Comparison of ENCODE assay signal across 7 mouse cellular contexts in genomic region chr3:55373689-55374088, GRCm38 (mm10).
A peak's percentile ranks its signal among the peaks of the same experiment; 100 is the strongest.
DNase-seq lines count a peak whose midpoint lies in the region; ATAC-seq lines count a peak whose summit lies in the region.

No protein-coding gene starts in this region.

- WGBS in hindbrain, embryonic 16.5 days, result under 1% methylated on average over 11 of the region's 11 CpGs

- peak overlapping the region; percentile 88 for H3K27ac ChIP-seq in hindbrain, embryonic 16.5 days (ENCODE audit: low read depth, low read length)

- peak overlapping the region; percentile 60 for H3K4me2 ChIP-seq in hindbrain, embryonic 16.5 days (ENCODE audit: low read length)

- peak overlapping the region; percentile 55; the same call in 1 of the 2 replicates for H3K9ac ChIP-seq in hindbrain, embryonic 16.5 days (ENCODE audit: low read depth, low read length)

- H3K27me3 ChIP-seq in hindbrain, embryonic 16.5 days (replicated peaks; ENCODE audit: control insufficient read depth, insufficient read depth, low read length), result no peaks in the 10 kb centered on the region

- peak overlapping the region; percentile 38 for H3K4me3 ChIP-seq in hindbrain, embryonic 16.5 days (ENCODE audit: low read length)

- H3K36me3 ChIP-seq in hindbrain, embryonic 16.5 days (ENCODE audit: control insufficient read depth, insufficient read depth, low read length), result no peaks in the 10 kb centered on the region

- H3K9me3 ChIP-seq in hindbrain, embryonic 16.5 days (ENCODE audit: control insufficient read depth, low read length), result no peaks in the 10 kb centered on the region

- DNase-seq in T-cell, adult 2 months (ENCODE audit: low spot score), result peak; percentile 1
- DNase-seq in cerebellum, adult 18-20 months, result peak; percentile 74 to 75
- peak; percentile 85 for DNase-seq in forelimb bud, embryonic 11.5 days (ENCODE audit: low read depth, low spot score)
- peak; percentile 62 to 72 for DNase-seq in left cerebral cortex, adult 18-20 months (ENCODE audit: low spot score in 2 of 2)
- peak; percentile 22 for DNase-seq in lung, postnatal 25 days (ENCODE audit: low spot score)
- DNase-seq in right cerebral cortex, postnatal 36 days (ENCODE audit: low spot score in 2 of 2), result peak; percentile 74 to 76

- ATAC-seq in hindbrain, embryonic 16.5 days, result peak; percentile 93

- H3K4me1 ChIP-seq in hindbrain, embryonic 16.5 days (ENCODE audit: control insufficient read depth, insufficient read depth, low read depth, low read length), result peaks cover 5% of the 10 kb centered on the region

Comparison
In these comparisons a context has a peak if more than half of its experiments do, and no peak if none do; other contexts are left out.
1. Peak in every context shown above with its lines: DNase-seq, ATAC-seq, H3K4me3 ChIP-seq and H3K27ac ChIP-seq.
2. DNase-seq: peak in every context shown above with its lines; median percentile 85 in forelimb bud, embryonic 11.5 days; 75 in right cerebral cortex, postnatal 36 days; 74 in cerebellum, adult 18-20 months; 67 in left cerebral cortex, adult 18-20 months; 22 in lung, postnatal 25 days; 1 in T-cell, adult 2 months.